Mouse (Mus musculus) small intestine, adult 2 months (tissue): Measurements from ENCODE around the gene Got2.

Experiments used
- CTCF ChIP-seq: fragments of 200-500 bp; IDR thresholded peaks from 2 replicates; pipeline ENCODE4 v1.5.1; 2012; ENCODE audit warnings: low read depth, mild to moderate bottlenecking, control low read depth, inconsistent platforms, low read length, moderate library complexity, mixed read lengths; ENCODE audit not compliant: insufficient replicate concordance, insufficient read length; ENCODE audit errors: extremely low read depth
- POLR2A ChIP-seq: fragments of 200-500 bp; IDR thresholded peaks from 2 replicates; pipeline ENCODE4 v1.6.1; 2012; ENCODE audit warnings: low read depth, mild to moderate bottlenecking, control low read depth, inconsistent platforms, low read length, moderate library complexity

GRCm38 (mm10) chr8:95884491-95884890 lies 3.9 kb downstream of the Got2 start:
- TF ChIP-seq CTCF, result no peak
- TF ChIP-seq POLR2A, result no peak
